Mouse (Mus musculus): ENCODE data around the gene Olfr1302.

Gene Olfr1302

DNA sequence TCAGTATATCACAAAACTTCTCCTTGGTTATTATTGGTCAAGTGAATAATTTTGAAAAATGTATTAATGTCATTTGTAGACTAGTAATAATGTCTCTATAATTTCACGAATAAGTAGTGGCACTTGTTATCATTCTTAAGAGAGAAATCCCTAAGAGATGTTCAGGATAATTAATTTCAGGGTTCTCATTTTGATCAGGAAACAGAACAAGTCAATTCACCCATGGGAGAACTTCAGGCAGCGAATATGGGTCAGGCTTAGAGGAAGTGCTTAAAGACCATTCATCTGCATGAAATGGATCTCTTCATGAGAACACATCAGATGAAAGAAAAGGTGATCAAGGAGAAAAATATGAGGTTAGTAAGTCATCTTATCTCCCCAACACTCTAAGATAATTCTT is at the start of gene Olfr1302:
Gene Olfr1302, plus strand, starts transcription at position 301 of the 400 bp plus-strand sequence.
- no peak for DNase-seq (ENCODE audit: low read depth, low spot score)

DNA sequence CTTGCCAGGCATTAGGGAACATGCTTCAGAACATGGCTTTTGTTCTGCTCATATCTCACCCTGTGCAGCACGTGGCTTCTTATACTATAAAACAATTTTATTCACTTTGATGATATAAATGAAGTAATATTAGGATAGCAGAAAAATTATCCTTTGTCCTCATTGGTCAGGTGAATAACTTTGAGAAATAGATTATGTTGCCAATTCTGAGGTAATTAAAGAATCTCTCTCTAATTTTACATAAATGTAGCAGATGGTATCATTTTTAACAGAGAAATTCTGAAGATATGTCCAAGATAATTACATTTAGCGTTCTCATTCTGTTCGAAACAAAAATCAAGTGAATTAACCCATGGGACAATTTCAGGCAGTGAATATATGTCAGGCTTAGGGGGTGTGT is 26.5 kb upstream of the Olfr1302 start, which contains the start of gene Olfr1301:
Gene Olfr1301, plus strand, starts transcription at position 301 of the 400 bp plus-strand sequence.
- DNase-seq (ENCODE audit: low read depth, low spot score): no peak

DNA sequence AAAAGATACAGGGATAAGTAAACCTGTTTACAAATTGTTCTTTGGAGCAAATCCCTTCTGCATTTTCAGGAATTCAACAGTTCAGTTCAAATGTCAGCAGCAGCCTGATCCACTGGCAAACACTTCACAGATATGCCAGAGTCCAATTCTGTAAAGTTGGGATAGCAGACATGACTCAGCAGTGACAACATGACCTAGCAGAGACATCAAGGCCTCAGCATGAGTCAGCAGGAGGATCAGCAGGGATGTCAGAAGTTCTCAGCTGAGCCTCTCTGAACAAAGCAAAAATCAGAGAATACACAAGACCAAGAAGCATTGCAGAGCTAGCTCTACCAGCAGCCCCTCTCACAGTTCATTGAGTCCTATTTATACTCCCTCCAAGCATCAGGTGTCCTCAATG is 35.7 kb downstream of the Olfr1302 start:
- no peak for DNase-seq (ENCODE audit: low read depth, low spot score)

DNA sequence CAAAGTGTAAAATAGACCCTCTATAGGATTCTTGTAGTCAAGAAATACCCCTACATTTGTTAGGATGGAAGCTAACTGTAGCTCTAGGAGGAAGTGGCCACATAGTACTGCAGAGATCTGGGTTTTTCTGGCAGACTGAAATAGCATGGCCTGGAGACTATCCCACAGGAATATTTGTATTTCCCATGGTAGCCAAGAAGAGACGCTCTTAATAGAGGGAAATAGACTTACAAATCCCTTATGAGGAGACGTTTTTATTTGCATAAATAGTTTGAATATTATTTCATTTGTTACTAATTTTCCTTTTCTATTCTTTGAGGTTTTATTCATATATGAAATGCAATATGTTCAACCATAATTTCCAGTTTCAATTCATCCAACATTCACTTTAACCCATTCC is 43.0 kb downstream of the Olfr1302 start, which contains the start of gene Olfr1303:
Gene Olfr1303, minus strand, starts transcription at position 101 of the 400 bp plus-strand sequence.
- no peak for DNase-seq (ENCODE audit: low read depth, low spot score)
